Mouse (Mus musculus) inflammation-experienced regulatory T-cells, adult 6 months (primary cell): ENCODE data around the gene Ss18l2. TPM values are rescaled to one million over a fixed set of nuclear protein-coding genes. Genes with fewer than 3 reads are reported as not detected.

Experiments
- ATAC-seq: one replicate; pipeline ENCODE4 v1.8.0; 2017
- polyA plus RNA-seq, 3 experiments: library from polyadenylated mRNA; unstranded; fragments of 100-300 nt; shearing (Covaris generic); gene quantifications; one replicate each; pipeline ENCODE4 v1.2.1; 2017

Ss18l2 gene
- 10 to 100 TPM; 45.5 to 68.0 (median 63.4) TPM for polyA plus RNA-seq

DNA sequence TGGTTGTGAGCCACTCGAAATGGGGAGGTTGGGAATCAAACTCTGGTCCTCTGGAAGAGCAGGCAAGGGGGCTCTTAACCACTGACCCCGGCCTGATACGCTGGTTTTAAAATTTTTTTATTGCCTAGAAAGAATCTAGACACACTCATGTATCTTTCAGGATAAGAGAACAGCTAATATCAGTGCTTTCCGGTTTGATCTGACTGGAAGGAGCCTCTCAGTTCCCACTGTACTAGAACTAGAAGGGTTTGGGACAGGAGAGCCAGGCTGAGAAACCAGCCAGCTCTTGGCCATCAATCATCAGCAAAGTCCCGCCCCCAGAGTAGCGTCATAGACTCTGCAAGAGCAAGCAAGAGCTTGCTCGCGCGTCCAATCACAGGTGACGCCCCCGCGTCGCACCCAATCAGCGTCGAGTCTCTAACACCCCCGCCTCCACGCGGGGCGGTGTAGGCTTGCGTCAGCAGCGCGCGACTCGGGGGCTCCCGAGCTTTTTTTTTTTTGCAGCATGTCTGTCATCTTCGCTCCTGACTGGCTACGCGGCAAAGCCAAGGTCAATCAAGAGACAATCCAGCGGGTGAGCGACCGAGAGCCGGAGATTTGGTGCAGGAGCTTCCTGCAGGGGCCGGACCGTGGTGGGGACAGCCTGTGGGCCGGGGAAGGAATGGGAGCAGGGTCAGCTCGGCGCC is at the start of gene Ss18l2:
TSS of gene Ss18l2 (plus strand) at position 432 of the 686 bp plus-strand sequence.
- ATAC-seq = peak; percentile 94

DNA sequence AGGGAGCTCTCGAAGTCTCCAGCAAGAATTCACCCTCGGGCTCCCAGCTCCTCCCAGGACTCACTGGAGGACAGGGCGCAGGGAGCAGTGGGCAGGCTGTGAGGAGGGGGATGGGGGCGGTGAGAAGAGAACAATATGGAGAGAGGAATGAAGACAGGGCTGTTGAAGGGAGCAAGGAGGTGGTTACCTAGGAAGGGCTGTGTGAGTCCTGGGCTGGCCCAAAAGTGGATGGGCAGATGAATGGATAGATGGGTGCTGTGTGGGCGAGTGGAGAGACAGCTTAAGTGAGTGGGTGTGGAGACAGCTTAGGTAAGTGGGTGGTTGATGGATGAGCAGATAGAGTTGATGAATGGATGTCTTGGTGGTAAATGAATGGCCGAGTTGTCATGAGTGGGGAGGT is 46.7 kb upstream of the Ss18l2 start:
- ATAC-seq = no peak

DNA sequence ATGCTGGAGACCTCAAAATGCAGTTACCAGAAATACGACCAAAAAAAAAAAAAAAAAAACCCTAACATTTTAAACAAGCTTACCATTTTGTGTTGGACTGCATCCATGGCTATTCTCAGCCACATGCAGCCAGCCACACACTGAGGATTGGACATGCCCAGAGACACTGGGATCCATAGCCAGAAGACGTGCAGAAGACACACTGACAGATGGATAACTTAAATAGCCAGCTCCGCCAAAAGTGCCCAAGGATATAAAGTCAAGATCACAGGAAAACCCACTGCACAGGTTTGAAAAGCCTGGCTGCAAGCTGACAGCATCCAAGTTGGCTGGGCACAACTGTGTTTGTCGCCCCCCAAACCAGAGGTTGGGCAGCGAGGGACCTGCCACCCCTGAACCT is 46.0 kb upstream of the Ss18l2 start:
- ATAC-seq = no peak

DNA sequence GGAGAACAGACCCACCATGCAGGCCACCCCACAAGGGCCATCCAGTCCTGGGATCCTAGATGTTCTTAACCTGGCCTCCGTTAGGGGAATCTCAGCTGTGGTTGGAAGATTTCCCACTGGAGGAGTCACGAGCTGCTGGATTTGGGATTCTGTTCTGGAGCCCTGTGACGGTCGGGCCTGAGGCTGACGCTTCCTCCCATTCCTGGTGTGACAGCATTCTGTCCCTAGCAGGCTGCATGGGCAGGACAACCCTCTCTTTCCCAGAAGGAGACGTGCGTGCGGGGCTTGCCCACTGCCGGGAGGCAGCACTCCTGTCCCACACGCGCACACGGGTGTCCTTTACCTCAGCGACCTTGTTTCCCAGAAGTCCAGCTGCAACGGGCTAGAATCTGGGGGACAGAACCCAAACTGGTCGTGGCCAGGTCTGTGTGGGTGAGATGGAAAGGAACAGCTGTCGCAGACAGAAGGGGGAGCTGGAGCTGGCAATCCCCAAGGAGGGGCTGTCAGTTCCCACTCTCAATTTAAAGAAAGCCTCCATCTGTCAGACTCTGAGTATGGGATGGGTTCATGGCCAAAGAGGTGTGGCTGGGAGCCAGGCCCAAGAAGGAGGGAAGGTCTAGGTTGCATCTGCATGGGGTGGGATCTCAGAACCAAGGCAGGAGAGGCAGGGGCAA is 43.0 kb upstream of the Ss18l2 start:
- ATAC-seq = no peak

DNA sequence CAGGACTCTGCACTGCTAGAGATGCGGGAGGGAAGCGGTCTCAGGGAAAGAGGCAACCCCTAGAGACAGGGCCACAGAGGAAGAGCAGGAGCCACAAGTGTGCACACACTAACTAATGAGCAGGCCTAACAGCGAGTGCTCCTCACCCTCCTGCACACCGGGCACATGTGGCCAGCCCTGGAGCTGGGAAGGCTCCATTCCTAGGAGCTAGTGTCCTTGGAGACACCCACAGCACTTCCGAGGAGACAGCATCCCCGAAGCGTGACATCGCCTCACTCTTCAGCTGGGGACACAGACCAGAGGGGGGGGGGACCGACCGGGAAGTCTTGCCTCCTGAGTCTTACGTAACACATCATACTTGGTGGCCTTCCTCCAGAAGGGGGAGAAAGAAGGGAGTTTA is 42.3 kb upstream of the Ss18l2 start:
- no peak for ATAC-seq

DNA sequence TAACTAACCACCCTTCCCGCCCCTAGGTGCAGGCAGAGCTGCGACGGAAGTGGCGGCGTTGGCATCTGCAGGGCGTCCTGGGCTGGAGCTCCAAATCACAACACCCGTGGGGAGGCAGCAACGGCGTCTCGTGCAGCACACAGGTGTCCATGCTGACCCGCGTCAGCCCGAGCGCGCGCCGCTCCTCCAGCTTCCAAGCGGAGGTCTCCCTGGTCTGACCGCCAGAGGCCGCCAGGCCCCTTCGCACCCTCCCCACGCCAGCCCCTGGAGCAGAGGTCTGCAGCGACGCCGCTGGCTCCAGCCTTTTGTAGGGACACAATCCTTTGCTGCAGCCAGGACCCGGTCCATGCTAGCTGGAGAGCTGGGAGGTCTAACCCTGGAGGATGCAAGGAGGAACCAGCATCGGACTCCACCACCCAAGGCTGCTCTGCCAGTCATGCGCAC is 40.8 kb upstream of the Ss18l2 start:
- ATAC-seq = peak; percentile 62

DNA sequence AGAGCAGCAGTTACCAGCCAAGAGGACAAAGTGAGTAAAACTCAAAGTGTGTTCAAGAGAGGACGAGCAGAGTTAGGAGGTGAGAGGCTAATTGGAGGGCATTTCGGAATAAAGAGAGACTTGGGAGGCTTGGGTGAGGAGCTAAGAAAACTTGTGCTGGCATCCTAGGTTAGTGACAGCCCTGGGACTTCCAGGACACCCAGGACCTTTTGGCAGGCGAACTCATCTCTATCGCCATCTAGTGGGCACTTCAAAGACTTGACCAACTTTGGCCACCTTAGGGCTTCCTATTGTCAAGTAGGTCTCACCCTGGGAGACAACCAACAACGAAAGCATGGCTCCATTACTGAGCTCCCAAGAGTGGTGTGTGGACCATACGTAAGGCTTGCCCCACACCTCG is 38.8 kb upstream of the Ss18l2 start:
- ATAC-seq = no peak

DNA sequence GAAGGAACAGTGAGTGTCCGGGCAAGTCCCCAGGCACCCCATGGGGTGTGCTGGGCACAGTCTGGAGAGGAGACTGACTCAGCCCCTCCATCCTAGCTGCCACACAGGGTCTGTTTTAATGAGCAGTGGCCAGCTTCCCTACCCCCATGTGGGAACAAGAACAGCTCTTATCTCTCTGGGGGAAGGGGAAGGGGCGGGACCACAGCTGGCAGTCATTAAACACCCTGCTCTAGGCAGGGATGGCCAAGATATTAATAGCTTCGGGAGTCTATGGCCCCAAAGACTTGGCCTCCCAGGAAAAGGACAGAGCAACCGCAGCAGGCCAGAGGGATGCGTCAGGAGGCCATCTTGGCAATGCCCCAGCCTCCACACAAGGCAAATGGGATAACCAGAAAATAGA is 37.8 kb upstream of the Ss18l2 start:
- ATAC-seq = no peak

DNA sequence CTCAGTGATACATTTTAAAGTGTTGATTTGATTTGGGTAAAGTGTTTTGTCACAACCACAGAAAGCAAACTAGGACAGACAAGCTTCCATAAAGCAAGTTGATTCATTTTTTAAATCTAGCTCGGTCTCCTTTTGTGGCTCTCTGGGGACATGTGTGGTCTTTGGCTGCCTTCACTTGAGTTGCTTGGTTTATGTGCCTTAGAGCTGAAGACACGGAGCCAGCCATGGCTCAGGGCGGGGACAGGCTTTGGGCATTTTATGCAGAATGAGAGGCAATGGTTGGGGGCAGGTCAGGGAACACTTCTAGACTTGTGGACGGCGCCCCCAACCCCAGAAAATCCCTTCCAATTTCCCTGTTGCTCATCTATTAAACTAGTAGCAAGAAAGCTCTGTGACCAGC is 36.4 kb upstream of the Ss18l2 start:
- ATAC-seq = no peak

DNA sequence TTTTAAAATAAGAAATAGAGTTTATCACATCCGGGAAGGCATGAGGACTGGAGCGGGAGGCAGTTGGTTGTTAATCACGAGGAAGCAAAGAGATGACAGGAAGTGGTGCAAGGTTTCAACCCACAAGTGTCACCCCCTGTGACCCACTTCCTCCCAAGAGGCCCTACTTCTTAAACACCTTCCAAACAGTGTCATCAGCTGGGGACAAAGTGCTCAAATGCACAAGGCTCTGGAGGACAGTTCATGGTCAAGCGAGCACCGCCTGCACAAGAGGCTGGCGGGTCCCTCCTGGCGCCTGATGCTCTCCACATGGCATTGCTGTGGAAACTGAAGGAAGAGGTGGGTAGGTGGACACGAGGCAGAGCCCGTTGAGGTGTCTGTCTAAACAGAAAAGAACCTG is 35.1 kb upstream of the Ss18l2 start:
- peak; percentile 92 for ATAC-seq

DNA sequence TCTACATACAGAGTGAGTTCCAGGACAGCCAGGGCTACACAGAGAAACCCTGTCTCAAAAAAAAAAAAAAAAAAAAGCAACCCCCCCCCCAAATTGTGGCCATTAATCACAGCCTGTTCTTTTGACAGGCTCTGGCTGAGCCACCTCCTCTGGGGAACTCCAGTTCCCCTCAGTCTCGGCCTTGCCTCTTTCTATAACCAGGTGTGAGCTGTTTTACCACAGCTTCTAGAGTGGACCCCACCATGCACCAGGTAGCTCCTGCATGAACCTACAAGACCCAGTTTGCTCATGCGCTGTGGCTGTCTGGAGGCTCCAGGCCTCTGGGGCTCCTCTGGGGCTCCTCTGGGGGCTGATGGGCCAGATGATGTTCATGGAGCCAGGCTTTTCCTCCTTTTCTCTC is 34.6 kb upstream of the Ss18l2 start:
- no peak for ATAC-seq

DNA sequence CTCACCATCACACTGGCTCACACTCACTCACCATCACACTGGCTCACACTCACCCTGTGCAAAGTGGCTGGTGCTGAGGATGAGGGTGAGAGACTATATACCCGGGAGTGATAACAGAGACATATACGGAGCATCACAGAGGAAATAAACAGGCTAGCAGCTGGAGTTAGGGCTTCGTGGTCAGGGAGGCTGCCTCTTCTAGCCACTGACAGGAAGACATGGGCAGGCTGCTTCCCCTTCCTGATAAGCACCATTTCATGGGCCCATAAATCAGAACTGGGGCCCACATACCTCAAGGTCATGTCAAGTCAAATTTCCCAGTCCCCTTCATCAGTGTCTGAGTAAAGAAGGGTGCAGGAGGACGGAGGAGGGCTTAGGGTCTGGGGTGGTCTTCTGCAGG is 33.1 kb upstream of the Ss18l2 start:
- ATAC-seq = peak; percentile 16

DNA sequence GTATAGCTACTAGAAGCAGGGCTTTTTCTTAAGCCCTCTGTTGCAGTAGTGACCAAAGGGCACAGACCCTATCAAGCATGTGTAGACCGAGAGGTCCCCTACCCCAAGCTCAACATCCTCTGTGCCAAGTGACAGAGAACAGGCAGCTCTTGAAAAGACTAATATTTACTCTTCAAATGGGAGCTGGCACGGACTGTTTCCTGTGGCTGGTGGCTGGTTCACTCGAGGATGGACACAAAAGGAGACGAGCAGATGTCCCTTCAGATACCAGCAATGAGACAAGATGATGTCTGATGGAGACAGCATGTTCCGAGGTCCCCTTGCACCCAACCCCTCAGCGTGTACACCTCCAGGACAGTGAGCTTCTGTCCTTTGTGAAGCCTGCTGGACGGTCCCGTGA is 32.7 kb upstream of the Ss18l2 start:
- no peak for ATAC-seq

DNA sequence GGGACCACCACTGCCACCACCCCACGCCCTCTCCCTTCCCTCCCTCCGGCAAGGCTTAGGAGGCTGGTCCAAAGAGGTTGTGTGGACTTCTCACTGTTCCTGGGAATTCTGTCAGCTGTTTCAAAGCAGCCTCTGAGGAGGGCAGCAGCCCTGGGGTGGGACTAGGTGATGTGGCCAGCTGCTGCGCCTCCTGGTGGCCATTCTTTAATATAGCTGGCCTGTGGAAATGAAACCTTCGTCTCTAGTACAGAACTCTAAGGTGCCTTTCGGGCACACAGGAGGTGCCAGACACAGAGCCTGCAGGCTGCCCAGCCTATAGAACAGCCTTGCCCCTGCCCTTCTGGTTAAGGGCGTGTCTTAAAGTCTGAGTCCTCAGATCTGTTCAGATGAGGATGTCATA is 30.6 kb upstream of the Ss18l2 start:
- no peak for ATAC-seq

DNA sequence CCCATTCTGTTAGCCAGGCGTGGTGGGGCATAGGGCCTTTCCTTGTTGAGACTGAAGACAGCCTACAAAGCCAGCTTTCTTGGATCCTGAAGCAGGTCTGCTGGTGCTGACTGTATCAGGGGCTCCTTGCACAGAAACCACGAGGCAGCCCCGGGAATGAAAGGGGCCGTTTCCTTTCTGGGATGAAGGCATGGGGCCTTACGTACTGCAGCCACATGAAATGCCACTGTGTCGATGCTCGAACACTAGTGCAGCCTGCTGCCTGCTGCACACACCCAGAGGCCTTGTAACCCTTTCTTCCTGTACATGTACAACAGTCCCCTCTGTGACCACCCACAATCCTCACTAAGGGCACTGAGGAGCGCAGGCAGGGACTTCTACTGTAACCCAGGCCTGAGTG is 28.9 kb upstream of the Ss18l2 start:
- ATAC-seq = no peak

DNA sequence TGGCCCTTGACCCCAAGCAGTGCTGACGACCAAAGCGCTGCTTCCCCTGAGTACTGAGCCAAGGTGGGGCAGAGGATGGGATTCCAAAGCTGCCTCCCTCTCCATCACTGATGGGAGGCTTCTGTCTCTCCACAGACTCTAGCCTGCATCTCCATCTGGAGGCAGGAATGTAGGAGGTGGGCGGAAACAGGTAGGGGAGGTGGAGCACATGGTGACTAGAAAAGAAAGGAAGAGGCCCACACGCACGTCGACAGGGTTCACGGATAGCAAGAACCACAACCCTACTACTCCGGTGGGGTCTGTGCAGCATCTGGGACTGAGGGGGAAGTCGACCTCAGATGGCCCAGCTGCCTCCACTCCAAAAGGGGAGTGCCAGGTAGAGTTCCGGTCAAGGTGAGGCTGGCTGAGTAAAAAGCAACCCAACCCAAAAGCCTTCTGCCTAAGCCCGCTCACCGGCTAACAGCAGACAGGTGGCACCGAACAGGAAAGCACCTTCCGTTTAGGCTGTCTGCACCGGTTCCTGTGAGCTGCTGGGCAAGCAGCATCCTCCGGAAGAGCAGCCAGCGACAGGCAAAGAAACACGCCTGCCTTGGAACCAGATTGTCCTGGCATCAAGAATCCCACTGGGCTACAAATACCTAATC is 28.0 kb upstream of the Ss18l2 start:
- ATAC-seq = peak; percentile 90

DNA sequence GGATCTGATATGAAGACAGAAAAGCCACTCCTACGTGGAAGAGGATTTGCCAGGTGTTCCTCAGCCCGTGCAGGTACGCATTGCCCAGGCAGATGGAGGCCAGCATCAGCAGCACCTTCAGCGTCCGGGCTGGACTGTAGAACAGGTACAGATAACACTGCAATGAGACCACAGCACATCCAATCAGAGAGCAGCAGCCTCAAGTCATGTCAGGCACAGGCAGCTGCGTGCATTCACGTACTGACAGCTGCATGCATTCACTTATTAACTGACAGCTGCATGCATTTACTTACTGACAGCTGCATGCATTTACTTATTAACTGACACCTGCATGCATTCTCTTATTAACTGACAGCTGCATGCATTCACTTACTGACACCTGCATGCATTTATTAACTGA is 25.4 kb upstream of the Ss18l2 start:
- ATAC-seq = no peak

DNA sequence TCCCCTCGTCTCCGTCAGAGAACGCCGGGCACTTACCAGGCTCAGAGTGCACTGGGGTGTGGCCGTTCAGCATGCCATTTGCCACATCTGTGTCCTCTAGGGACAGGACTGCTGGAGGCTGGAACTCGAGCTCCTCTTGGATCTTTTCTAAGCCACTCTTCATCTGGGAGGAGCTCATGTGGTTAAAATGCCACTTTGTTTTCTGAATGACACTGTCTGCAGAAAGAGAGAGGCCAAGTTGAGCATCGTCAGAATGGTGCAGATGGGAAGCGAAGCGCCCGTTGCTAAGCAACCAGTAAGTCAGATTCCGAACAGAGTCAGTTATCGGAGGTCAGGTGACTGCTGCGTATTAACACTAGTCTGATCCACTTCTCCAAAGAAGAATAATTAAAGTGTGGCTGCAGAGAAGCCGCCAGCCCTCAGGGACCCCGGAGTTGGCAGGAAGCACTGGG is 19.9 kb upstream of the Ss18l2 start:
- ATAC-seq = no peak

DNA sequence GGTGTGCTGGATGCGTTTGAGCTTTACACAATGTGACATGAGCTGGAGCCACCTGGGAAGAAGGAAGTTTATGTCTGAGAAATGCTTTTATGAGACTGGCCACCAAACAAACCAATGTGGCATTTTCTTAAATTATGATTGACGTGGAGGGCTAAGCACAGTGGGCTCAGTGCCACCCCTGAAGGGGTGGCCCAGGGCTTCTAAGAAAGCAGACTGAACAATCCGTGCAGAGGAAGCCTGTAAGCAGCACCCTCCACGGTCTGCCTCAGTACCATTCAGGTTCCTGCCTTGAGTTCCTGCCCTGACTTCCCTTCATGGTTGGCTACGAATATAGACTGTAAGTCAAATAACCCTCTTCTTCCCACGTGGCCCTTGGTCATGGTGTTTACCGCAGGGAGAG is 19.4 kb upstream of the Ss18l2 start:
- no peak for ATAC-seq

DNA sequence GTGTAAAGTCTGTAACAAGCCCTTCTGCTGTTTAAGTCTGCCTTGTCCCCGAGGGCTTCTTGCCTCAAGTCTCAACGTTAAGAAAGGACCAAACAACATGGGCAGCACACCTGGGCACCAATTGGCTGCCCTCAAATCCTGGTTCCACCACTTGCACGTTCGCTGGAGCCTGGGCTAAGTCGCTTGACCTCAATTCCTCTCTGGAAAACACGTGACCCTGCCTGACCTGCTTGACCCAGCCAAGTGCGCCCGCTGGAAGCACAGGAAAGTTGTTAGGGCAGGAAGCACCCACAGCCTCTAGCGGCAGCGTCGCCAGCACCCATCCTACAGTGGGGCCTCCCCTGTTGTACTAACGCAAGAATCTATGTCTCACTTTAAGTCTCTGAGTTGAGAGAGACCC is 15.4 kb upstream of the Ss18l2 start:
- ATAC-seq = no peak

DNA sequence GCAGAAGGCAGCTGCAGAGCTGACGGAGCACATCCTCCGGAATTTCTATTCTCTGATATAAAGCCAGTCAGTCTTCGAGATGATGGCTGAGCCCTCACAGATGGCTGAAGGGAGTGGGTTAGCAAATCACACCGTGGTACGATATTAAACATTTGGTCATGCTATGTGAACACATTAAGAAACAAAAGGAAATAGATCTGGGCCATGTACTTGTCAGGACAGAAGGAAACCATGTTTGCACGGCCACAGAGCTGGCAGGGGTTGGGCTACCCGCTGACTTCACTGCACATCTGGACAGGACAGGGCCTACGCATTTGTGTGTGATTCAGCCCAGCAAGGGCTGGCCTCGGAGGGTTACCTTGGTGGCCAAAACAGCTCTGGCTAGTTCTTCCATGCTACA is 13.5 kb upstream of the Ss18l2 start:
- no peak for ATAC-seq

DNA sequence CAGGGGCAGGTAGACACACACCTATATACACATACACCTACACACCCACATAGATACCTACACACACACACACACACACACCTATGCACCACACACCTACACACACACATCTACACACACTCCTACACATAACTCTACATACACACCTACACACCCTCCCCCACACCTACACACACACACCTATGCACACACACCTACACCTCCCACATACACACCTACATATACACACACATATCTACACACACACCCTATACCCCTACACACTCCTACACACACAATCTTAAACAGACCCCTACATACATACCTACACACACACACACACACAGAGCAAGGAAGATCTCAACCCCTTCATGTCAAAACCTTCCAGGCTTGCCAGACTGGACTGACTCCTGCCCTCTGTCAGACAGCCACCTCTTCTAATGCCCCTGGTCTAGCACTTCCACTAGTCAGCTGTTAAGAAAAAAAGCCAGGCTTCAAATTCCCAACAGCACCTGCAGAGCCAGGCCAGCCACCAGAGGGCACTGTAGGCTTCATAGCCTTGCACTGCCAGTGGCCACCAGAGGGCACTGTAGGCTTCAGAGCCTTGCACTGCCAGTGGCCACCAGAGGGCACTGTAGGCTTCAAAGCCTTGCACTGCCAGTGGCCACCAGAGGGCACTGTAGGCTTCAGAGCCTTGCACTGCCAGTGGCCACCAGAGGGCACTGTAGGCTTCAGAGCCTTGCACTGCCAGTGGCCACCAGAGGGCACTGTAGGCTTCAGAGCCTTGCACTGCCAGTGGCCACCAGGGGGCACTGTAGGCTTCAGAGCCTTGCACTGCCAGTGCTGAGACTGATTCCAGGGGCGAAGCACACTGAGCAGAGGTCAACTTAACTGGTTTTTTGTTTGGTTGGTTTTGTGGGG is 12.7 kb upstream of the Ss18l2 start:
- no peak for ATAC-seq

DNA sequence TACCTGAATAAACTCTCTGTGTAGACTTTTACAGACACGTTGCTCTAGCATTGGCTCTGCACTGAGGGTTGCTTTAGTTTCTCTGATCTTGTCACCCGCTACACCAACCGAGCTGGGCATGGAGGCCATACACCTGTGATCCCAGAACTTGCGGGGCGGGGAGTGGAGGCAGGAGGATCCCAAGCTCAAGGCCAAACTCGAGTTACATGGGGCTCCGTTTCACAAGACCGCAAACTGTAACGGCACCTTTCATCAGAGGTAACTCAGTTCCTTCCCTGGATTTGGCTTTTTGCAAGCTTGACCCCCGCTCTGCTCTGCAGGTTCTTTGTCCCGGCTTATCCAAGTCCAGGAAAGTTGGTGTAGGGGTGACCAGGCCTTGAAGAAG is 5.9 kb upstream of the Ss18l2 start:
- ATAC-seq = no peak
